Mouse (Mus musculus): ENCODE data around the gene Rnf227.
A peak's percentile ranks its signal among the peaks of the same experiment; 100 is the strongest.

Rnf227 gene

DNA sequence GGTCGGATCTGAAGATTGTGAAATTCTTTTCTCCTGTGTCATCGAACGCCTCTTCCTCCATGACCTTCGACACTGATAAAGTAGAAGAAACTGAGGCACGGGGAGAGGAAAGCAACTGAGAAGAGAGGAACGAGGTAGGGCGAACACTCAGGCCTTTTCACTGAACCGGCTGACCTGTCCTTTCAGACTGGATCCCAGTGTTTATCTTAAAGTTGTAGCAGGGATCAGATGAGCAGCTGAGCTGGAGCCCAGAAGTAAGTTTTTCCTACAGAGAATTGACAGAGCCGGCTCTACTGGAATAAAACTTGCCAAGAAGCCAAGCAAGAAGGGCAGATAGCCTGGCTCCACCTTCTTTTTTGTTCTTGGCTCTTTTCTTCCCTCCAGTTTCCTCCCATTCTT is 30.6 kb downstream of the Rnf227 start:
- no peak for DNase-seq (ENCODE audit: low spot score in 2 of 2)

DNA sequence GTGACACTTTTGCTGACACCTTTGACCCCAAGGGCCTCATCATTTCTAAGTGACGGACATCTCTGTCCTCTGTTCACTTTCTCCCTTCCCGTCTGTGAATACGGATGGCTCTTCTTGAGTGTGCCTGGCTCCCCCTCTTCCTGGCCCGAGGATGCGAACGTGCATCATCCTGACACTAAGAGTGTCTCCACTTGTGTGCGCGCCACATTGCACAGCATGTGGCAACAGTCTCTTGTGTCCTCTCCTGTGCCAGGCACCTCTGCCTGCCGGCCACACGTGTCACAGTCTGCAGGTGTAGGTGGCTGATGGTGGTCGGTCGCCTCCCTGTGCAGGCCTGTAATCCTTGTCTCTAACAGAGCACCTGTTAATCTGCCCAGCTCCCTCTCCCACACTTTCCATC is 31.3 kb downstream of the Rnf227 start:
- no peak for DNase-seq (ENCODE audit: low spot score in 2 of 2)

DNA sequence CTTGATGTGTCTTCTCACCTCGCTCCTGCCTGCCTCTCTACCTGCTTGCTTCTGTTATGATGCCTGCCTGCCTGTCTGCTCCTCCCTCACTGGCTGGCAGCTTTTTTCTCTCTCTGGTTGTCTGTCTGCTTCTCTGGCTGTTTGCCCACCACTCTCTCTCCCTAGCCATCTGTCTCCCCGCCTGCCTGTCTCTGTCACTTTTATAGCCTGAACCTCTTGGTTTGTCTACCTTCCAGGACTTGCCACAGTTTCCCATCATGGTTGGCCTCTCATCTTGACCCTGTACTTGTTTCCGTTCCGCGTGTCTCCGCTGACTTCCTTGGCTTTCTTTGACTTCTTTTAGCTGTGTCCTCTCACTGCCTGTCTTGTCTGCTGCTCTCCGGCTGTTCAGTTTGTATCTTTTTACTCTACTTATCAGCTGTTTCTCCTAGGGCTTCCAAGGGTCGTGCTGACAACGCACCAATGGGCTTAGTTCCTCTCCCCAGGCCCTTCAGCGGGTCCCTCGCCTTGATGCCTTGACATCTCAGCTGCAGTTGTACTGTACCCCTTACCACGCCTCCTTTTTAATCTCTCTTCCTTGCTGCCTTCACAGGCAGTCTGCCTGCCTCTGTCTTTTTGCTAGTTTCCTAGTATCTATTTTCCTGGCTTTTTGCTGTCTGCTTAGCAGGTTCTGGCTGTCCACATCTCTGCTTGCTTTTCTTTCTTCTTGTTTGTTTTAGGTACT is 32.0 kb downstream of the Rnf227 start:
- no peak for DNase-seq (ENCODE audit: low spot score in 2 of 2)

DNA sequence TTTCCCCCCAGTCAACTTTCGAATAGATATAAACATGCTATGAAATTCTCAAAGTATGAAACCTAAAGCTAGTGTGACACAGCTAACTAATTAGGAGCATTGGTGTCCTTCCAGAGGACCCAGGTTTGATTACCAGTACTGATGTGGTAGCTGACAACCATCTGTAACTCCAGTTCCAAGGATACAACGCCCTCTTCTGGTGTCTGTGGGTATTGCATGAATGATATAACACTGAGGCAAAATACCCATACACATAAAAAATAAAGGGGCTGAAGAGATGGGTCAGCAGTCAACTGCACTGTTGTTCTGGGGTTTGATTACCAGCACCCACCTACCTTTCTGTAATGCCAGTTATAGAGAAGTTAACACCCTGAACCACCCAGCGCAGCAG is 32.5 kb downstream of the Rnf227 start:
- DNase-seq (ENCODE audit: low spot score in 2 of 2), result no peak

DNA sequence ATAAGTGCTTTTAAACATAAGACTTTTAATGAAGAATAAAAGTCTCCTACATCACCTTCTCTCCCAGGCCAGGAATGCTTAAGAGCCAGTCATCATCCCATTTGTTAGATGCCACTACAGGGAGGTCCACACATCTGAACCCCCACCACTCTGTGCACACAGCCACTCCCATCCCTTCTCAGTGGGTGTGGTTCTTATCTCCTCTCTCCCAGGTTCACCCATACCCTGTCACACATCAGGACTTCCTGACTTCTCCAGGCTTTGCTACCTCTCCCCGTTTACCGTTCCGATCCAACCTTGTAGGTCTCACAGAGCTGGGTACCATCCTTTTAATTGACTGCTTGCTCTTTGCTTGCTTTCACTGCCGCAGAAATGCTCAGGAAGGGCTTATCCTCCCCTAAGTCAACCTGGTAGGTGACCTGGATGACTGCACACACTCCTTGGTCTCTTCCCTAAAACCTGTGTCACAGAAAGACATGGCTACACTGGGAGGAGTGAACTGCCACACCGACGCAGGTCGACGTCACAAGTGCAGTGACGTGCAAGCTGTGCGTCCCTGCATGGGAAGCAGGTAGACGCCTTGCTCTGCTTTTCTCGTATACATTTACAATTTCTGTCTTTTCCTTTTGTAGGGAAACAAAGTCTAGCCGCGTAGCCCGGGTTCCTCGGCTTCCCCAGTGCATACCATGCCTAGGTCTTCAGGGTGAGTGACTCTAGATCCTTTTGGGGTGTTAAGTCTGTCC is 33.1 kb downstream of the Rnf227 start:
- DNase-seq (ENCODE audit: low spot score in 2 of 2), result peak in 1 of 2 experiments; percentile 60

DNA sequence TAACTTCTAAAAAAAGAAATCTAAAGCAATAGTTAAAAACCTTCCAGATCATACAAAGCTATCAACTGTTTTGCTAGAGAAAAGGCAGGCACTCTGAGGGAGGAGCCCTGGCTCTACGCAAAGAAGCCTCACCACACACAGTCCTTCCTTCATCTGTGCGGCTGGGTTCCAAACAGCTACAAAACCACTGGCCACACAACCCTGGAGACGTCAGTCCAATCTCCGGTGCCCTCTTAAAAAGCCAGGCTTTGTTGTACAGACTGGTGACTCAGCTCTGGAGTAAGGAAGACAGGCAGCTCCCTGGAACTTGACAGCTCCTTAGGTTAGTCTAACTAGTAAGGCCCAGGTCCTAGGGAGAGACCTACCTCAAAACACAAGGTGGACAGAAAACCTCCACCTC is 35.4 kb downstream of the Rnf227 start:
- DNase-seq (ENCODE audit: low spot score in 2 of 2), result no peak

DNA sequence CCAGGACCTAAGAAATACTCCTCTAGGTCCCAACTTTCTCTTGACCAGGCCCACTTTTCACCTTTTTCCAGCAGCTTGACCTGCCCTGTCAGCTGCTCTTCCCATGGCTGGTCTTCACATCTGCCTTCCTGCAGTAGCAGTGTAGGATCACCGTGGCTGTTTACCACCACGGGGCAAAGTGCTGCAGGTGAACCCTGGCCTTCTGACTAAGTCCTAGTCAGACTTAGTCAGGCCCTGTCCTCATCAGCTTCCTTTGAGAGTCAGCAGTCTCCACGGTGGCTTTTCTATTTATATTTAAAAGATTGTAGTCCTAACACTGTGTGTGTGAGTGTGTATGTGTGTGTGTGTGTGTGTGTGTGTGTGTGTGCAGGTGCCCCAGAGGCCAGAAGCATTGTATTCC is 37.5 kb downstream of the Rnf227 start:
- DNase-seq (ENCODE audit: low spot score in 2 of 2), result no peak

DNA sequence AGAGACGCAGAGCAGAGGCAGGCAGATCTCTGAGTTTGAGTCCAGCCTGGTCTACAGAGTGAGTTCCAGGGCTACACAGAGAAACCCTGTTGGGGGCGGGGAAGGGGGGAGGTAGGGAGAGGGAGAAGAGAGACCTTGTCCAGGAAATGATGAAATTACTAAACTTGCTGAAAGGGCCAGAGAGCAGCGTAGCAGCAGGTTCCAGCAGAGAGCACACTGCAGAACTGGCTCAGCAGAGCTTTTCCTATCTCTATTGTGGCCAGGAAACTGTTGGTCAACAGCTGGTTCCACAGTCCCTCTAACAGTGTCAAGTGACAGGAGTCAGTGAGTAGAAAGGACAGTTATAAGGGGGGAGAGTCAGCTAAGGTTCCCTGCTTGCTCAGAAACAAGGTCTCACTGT is 39.3 kb downstream of the Rnf227 start:
- DNase-seq (ENCODE audit: low spot score in 2 of 2), result no peak

DNA sequence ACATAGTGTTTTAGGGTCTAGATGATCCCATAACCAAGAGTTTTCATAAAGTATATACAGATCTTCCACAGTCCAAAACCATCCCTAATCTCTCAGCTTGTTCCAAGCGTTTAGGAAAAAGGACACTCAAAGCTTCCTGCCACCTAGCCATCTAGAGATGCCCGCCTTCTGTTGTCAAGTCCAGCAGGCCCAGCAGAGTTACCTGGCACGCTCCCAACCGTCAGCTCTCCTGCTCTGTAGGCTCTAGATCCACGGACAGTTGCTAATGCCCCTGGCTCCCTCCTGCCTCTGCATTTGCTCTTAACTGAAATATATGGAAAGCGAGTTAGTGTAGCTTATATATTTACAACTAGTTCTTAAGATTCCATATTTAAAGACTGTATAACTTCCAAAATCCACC is 41.1 kb downstream of the Rnf227 start:
- no peak for DNase-seq (ENCODE audit: low spot score in 2 of 2)

DNA sequence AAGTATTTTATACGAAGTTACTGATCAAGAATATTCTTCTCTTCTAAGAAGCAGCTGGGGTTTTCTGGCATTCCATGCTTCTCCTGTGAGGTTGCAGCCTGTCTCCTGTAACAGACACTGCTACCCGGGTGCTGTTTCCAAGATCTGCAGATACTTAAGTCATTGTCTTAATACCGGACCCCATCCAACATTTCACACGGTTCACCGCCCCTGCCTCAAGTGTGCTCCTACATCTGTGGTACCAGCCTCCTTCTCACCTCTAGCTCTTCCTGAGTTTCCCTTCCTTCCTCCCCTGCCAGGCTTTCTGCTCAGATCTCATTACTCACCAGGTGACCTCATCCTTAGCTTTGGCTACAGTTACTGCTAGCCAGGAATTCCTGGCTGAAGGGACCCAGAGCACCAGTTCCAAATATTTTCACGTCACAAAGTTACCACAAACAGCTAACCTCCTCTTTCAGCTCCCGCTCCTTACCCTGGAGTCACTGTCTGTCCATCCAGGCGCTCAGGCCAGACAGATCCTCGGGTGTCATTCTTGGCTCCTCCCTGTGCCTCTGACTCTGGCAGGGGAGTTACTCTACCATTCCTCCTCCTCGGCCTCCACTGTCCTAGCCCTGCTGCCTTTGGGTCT is 42.3 kb downstream of the Rnf227 start:
- DNase-seq (ENCODE audit: low spot score in 2 of 2), result no peak

DNA sequence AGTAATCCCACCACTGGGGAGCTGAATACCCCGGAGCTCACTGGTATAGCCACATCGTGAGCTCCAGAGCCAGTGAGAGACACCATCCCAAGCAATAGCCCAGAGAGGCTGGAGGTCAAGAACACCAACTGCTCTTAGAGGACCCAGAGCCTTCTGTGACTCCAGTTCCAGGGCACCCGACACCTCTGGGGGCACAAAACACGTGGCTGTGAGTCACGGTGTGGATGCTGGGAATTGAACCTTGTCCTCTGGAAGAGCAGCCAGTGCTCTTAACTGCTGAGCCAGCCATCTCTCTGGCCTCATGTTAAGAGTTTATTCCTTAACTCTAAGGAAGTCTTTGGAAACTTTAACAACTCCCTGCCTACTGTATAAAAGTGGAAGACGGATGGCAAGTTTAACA is 44.7 kb downstream of the Rnf227 start:
- no peak for DNase-seq (ENCODE audit: low spot score in 2 of 2)

DNA sequence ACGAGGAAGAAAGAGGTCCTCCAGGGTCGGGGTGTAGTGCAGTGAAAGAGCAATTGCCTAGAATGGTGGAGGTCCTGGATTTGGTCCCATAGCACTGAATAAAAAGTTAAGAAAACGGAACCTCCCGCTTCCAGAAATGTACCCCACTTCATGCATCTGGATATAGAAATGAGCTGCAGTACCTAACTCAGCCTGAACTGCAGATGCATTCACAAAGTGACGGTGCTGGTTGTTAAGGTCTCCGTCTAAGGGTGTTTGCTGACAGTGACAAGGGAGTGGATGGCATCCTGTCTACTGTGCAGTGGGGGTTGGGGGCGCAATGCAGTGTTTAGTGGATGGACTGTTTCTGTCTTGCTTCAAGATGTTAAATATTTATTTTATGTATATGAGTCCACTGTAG is 46.5 kb downstream of the Rnf227 start:
- no peak for DNase-seq (ENCODE audit: low spot score in 2 of 2)

DNA sequence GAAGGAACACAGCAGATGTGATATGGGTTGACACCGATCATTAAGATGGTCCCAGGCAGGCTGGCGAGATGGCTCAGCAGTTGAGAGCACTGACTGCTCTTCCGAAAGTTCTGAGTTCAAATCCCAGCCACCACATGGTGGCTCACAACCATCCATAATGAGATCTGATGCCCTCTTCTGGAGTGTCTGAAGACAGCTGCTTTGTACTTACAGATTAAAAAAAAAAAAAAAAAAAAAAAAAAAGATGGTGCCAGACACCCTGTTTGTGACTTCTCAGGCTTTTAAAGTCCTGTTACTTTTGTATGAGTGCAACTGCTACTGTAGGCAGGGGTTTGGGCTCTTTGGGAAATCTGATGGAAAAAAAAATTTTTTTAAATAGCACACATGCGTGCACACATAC is 48.4 kb downstream of the Rnf227 start:
- DNase-seq (ENCODE audit: low spot score in 2 of 2), result no peak

DNA sequence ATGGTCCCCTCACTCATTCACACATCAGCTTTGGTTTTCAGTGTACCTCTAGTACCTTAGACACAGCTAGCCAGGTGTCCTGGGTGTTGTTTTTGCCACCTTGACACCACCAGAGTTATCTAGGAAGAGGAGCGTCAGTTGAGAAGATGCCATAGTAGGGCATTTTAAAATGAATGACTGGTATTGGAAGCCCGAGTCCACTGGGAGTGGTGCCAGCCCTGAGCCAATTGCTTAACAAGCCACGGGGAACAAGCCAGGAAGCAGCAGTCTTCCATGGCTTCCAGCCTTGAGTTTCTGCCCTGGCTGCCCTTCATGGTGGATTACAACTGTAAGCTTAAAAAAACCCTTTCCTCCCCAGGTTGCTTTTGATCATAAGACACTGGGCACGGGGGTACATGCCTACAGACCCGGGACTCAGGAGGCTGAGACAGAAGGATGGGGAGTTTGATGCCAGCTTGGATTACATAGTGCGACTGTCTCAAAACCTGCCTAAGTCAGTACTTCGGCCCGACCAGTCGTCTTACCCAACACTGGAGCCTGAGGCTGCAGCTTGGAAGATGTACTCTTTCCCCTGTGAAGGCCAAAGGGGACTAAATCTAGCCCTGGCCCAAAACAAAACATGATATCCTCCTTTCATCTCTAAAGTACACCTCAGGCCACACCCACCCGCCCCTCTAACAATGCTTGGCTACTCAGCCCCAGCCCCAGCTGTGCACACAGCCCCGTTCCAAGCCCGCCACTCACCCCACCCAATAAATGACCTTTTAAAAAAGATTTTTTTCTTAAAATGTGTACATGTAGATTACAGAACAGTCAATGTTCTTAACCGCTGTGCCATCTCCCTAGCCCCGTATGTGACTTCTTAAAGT is 49.5 kb downstream of the Rnf227 start:
- no peak for DNase-seq (ENCODE audit: low spot score in 2 of 2)

DNA sequence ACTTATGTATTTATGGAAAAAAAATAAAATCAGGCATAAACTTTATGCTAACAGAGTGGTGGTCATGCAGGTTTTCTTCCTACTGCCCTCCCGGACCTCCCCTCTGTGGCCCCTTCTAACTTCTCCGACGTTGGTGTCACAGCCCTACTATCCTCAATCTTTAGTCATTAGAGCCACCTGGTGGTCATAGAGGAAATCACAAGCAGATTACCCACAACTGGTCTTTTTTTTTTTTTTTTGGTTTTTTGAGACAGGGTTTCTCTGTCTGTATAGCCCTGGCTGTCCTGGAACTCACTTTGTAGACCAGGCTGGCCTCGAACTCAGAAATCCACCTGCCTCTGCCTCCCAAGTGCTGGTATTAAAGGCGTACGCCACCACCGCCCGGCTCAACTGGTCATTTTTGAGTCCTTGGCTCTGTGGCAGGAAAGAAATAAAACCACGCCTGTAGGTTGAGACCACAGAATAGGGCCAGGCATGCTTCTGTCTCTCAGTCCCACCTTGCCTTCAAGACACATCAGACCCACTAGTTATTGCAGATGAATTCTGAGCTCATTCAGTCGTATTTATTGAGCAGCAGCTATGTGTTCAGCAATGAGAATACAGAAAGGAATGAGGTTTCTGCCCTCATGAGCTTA is 50.3 kb downstream of the Rnf227 start:
- DNase-seq (ENCODE audit: low spot score in 2 of 2), result peak; percentile 55 to 74
